Mouse (Mus musculus) right cerebral cortex, postnatal 10 days (tissue): ENCODE data around the gene C87499.

ENCODE experiments used
- DNase-seq, 2 experiments: peaks; one replicate each; pipeline ENCODE4 v3.0.0; 2021; ENCODE audit warnings: low spot score in 2 of 2

C87499 gene

DNA sequence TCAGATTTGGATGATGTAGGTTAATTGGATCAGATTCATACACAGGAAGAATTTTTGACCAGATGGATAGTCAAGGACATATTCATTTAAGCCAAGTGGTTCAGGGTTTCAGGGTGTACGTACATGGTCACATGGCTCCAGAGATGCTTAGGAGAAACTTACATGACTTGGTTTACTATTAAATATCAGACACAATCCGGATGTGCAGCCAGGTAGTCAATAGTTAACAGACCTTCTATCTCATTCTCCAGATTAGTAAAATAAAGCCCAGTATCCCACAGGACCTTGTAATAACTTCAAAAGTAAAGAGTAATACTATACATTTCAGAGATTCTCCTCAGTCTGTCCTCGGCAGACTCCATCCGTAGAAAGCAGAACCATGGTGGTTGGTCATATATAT, at the start of gene C87499:
TSS of gene C87499 (minus strand) at position 101 of the 400 bp plus-strand sequence.
- DNase-seq: no peak

GRCm38 (mm10) chr4:88683812-88684211, 49.6 kb upstream of the C87499 start, which contains the start of gene Ifna2:
TSS of gene Ifna2 (minus strand) at chr4:88683912.
- no peak for DNase-seq

- no peak for DNase-seq
These were observed 47.1 kb upstream of the C87499 start for GRCm38 (mm10) chr4:88681353-88681752.

DNA sequence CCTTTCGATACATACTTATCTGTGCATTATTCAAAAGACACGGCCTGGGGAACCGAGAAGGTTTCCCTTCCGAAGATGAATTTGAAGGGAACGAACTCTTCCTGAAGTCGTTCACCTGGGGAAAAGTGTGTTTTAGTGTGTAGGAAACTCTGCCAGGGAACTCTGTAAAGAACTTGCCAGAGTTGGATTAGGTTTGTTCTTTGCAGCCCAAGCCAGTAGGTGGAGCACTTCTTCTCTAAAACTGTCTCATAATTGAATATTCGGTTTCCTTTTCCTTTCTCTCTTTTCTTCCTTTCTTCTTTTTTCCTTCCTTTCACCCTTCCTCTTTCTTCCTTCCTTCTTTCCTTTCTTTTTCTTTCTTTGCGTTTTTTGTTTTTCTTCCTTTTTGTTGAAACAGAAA, 46.2 kb upstream of the C87499 start:
- peak in 1 of 2 experiments; percentile 34 for DNase-seq

GRCm38 (mm10) chr4:88676824-88677223, 42.6 kb upstream of the C87499 start, which contains the start of gene Ifna16:
TSS of gene Ifna16 (minus strand) at chr4:88676924.
- no peak for DNase-seq

DNA sequence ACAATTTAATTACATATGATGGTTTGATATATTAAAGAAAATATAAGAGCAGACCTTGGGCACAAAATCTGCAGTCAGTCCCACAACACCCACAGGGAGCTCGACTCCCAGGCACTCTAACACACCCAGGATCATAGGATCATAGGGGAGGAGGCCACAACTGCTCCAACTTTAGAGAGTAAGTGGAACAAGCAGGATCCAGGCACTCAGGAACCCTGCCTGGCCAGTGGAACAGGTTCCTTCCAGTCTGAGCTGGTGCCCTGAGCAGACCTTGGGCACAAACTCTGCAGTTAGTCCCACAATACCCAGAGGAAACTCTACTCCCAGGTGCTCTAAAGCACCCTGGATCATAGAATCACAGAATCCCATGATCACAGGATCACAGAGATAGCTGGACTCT, 21.2 kb upstream of the C87499 start:
- no peak for DNase-seq

DNA sequence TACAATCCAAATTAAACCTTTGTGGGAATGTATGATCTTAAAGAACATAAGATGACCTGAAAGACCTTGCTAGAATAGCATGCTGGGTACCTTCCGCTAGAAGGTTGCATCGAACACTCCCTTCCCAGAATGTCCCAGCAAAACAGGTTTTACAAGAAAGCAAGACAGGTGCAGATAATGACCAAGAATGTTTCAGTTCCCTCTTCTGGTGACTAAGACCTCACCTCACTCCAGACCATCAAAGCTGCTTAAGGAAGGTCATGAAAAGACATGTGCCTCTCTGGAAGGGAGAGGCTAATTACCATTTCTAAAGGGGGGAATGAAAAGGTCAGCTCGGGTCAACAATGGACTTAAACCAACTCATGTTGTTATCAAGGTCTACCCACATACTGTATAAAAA, 19.4 kb upstream of the C87499 start:
- no peak for DNase-seq

- DNase-seq: no peak
These were observed 10.1 kb upstream of the C87499 start, which contains the start of gene Ifna13 for GRCm38 (mm10) chr4:88644359-88644758. TSS of gene Ifna13 (minus strand) at chr4:88644459.

DNA sequence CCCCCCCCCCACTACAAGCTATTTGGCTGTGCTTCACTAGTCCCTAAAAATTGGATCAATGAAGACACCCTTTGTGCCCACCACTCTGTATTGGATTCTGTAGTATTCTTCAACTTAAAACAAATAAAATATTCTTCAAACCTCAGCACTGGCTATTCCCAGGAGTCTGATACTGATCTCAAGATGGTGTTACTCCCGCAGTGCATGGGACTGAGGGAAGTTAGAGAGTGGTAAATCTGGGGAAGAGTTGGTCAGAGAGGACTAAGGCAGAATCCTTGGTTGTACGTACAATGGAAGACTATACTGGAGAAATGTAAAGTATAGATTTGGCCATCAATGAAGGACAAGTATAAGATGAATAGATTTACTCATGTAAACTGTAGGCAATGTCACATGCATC, 8.3 kb upstream of the C87499 start:
- DNase-seq: no peak

DNA sequence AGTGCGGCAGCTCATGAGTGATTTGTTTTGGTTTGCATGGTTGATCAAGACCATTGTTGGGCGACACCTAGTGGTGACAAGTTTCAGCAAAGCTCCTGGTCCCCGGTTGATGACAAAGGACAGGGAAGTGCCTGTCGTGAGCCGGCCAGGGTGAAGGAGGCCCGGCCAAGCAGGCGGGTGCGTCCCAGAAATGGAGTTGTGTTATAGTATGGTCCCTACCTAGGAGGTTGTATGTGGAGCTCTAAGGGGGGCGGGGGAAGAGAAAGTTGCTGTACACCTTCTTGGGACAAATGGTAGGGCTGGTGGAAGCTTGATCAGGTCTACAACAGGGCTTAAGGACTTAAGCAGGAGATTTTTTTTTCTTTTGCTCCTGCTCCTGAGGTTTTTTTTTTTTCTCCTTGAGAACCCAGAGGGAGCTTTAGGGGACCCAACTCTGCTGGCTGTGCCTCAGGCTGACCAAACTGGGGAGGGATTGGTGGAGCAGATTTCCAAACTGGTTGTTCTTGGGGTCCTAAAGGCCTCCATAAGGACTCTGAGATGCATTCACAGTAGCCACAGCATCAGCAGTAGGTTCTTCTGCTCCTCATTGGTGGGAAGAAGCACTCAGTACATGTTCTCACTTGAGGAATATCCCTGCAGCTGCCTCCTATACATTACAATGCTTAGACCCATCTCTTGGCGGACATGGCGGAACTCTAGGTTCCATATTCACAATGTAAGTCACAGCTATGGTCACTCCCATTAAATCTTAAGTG, 7.0 kb upstream of the C87499 start:
- DNase-seq: peak; percentile 86 to 94

DNA sequence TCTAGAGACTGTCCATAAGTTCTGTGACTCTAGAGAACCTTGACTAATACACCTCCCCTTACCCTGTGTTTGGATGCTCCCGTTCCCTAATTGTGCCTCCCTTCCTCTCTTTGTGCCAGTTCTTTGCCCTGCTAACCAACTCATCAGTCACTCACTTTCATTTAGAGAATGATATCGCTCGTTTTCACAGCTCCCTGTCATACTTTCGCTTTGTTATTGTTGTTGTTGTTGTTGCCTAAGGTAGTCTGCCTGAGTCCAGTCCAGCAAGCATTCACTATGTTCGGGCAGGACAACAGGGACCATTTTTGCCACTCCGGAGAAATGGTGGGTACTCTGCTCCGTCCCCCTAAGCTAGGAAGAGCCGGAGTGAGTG, 6.5 kb upstream of the C87499 start:
- DNase-seq: no peak

DNA sequence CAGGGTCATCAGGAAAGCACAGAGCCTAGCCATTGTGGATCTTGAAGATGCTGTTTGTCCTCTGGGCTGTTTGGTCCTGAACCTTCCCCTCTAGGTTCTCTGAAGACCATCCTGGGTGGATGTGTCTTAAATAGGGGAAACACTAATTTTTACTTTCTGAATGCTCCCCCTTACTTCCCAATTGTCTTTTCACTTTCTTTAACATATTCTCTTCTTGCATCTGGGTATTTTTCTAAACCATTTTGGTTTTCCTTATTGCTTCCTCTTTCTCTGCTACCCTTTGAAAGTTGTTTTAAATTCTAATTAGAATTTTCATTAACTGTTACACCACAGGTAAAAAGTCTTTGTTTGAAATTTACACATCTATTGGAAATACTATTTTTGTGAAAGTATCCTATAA, 30.9 kb downstream of the C87499 start, which contains the start of gene Ifna12:
TSS of gene Ifna12 (minus strand) at position 101 of the 400 bp plus-strand sequence.
- DNase-seq: no peak

DNA sequence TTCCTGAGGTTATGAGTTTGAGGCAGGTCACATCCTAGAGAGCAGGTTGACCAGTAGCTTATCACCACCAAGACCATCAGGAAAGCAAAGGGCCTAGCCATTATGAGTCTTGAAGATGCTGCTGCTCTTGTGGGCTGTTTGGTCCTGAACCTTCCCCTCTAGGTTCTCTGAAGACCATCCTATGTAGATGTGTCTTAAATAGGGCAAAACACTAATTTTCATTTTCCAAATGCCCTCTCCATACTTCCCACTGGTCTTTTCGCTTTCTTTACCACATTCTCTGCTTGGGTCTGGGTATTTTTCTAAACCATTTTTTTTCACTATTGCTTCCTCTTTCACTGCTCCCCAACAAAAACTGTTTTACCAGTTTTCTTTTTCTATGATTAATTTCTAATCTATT, 41.9 kb downstream of the C87499 start, which contains the start of gene Ifna9:
TSS of gene Ifna9 (minus strand) at position 101 of the 400 bp plus-strand sequence.
- DNase-seq: no peak
